Mouse (Mus musculus) liver, embryonic 14.5 days (tissue): ENCODE data around the gene Rgs9. TPM values are rescaled to one million over a fixed set of nuclear protein-coding genes. Genes with fewer than 3 reads are reported as not detected.

Experiments
- ATAC-seq: fragments of 200-750 bp; cut with Nextera tagmentation; 2 replicates; pipeline ENCODE4 v1.8.0; 2017; ENCODE audit warnings: moderate number of reproducible peaks, mild to moderate bottlenecking, moderate library complexity; ENCODE audit not compliant: insufficient read depth
- DNase-seq, 3 experiments: peaks; one replicate each; pipeline ENCODE4 v3.0.0-alpha.2; 2012 to 2013; ENCODE audit warnings: low read depth in 3 of 3, low spot score in 3 of 3
- H3K27ac ChIP-seq: fragments of 300-500 bp; sonication (generic); 2 replicates; pipeline ENCODE4 v1.5.1; 2014; ENCODE audit warnings: moderate library complexity, mild to moderate bottlenecking, control low read depth, inconsistent platforms
- H3K27me3 ChIP-seq: fragments of 300-500 bp; sonication (generic); 2 replicates; pipeline ENCODE4 v1.6.1; 2014; ENCODE audit warnings: mild to moderate bottlenecking, low read length, moderate library complexity; ENCODE audit not compliant: control insufficient read depth, insufficient read depth
- H3K36me3 ChIP-seq: fragments of 300-500 bp; sonication (generic); replicated peaks from 2 replicates; pipeline ENCODE4 v1.6.1; 2014; ENCODE audit warnings: low read depth; ENCODE audit not compliant: control insufficient read depth, insufficient read depth
- H3K4me1 ChIP-seq, 2 experiments: fragments of 200-500 bp in 1 of 2; fragments of 300-500 bp in 1 of 2; sonication (generic) in 1 of 2; replicated peaks; 2 replicates each; pipeline ENCODE4 v1.6.1; 2012 to 2014; ENCODE audit warnings: antibody characterized with exemption in 1 of 2, inconsistent platforms in 1 of 2, low read length in 1 of 2; ENCODE audit not compliant: control insufficient read depth in 2 of 2, insufficient read depth in 2 of 2
- H3K4me2 ChIP-seq: fragments of 300-500 bp; sonication (generic); 2 replicates; pipeline ENCODE4 v1.6.1; 2014; ENCODE audit warnings: low read depth, mild to moderate bottlenecking, control low read depth, moderate library complexity
- H3K4me3 ChIP-seq, 2 experiments: fragments of 200-500 bp in 1 of 2; fragments of 300-500 bp in 1 of 2; sonication (generic) in 1 of 2; 2 replicates each; pipeline ENCODE4 v1.5.1; 2012 to 2014; ENCODE audit warnings: low read depth in 2 of 2, low read length in 2 of 2, mild to moderate bottlenecking in 2 of 2, control low read depth in 1 of 2, inconsistent platforms in 1 of 2, moderate library complexity in 1 of 2; ENCODE audit not compliant: insufficient read depth in 1 of 2
- H3K9ac ChIP-seq: fragments of 300-500 bp; sonication (generic); replicated peaks from 2 replicates; pipeline ENCODE4 v1.6.1; 2014; ENCODE audit warnings: mild to moderate bottlenecking, control low read depth, moderate library complexity
- H3K9me3 ChIP-seq: fragments of 300-500 bp; sonication (generic); 2 replicates; pipeline ENCODE4 v1.6.1; 2016; ENCODE audit warnings: low read length, mixed read lengths; ENCODE audit not compliant: control insufficient read depth
- CTCF ChIP-seq: IDR thresholded peaks from 2 replicates; pipeline ENCODE4 v1.5.1; 2016; ENCODE audit warnings: antibody characterized with exemption, low read depth, control low read depth
- EP300 ChIP-seq: IDR thresholded peaks from 2 replicates; pipeline ENCODE4 v1.6.1; 2016; ENCODE audit warnings: antibody characterized with exemption, low read depth
- WGBS: fragments of 180-500 bp; shearing (Covaris S2); extraction: QIAGEN DNeasy Blood & Tissue Kit; methylation state at CpG from one replicate; pipeline ENCODE4 v1.1.7; 2014; ENCODE audit not compliant: insufficient replicate concordance; 5-methylcytosine and 5-hydroxymethylcytosine counted together
- polyA plus RNA-seq, 2 experiments: library from polyadenylated mRNA; depleted of rRNA in 1 of 2; stranded (reverse) in 1 of 2; unstranded in 1 of 2; fragments of >200 nt; fragmentation: Nextera tagmentation in 1 of 2; extraction: Ambion mirVana in 1 of 2; gene quantifications; 2 replicates each; pipeline versions ENCODE4 v1.2.1 to v1.2.3; 2012 to 2014

The Rgs9 gene
- polyA plus RNA-seq, 2 experiments: 0.09 TPM; not detected in 1

- Histone ChIP-seq H3K36me3 (no peaks in the 10 kb centered on the region), H3K27me3 (no peaks in the 10 kb centered on the region), H3K27ac (no peak overlapping the region), H3K4me2 (no peak overlapping the region), H3K9ac (no peak overlapping the region), H3K4me1 (no peaks in the 10 kb centered on the region), H3K4me3 (no peak overlapping the region), H3K9me3 (no peaks in the 10 kb centered on the region)
- 66% methylated on average over 1 of the region's 1 CpGs for WGBS
- TF ChIP-seq EP300 (no peak), CTCF (no peak)
- no peak for ATAC-seq
- no peak for DNase-seq
Observed at GRCm38 (mm10) chr11:109284811-109285210, 13.1 kb downstream of the Rgs9 start.

- no peaks in the 10 kb centered on the region for H3K4me1 ChIP-seq
- H3K9ac ChIP-seq: no peak overlapping the region
- no peaks in the 10 kb centered on the region for H3K27me3 ChIP-seq
- no peak overlapping the region for H3K27ac ChIP-seq
- WGBS: 55% methylated on average over 7 of the region's 7 CpGs
- no peak overlapping the region for H3K4me3 ChIP-seq
- H3K9me3 ChIP-seq: no peaks in the 10 kb centered on the region
- no peak for TF ChIP-seq EP300
- DNase-seq: no peak
- no peak overlapping the region for H3K4me2 ChIP-seq
- no peak for ATAC-seq
- H3K36me3 ChIP-seq: no peaks in the 10 kb centered on the region
Observed at GRCm38 (mm10) chr11:109278186-109278585, 19.7 kb downstream of the Rgs9 start.

- Histone ChIP-seq H3K27me3 (no peaks in the 10 kb centered on the region), H3K4me2 (no peak overlapping the region), H3K4me1 (peaks cover 0 to 7% of the 10 kb centered on the region in 2 experiments; a peak in 1 of 4 replicates), H3K36me3 (no peaks in the 10 kb centered on the region), H3K9me3 (no peaks in the 10 kb centered on the region), H3K27ac (no peak overlapping the region), H3K9ac (no peak overlapping the region), H3K4me3 (no peak overlapping the region)
- no peak for TF ChIP-seq CTCF
- no peak for TF ChIP-seq EP300
- no peak for DNase-seq
- no peak for ATAC-seq
- WGBS: 49% methylated on average over 9 of the region's 9 CpGs
Observed at GRCm38 (mm10) chr11:109271399-109271798, 26.5 kb downstream of the Rgs9 start.

- TF ChIP-seq EP300 (no peak), CTCF (no peak)
- H3K27ac ChIP-seq: no peak overlapping the region
- H3K4me3 ChIP-seq: no peak overlapping the region
- no peak overlapping the region for H3K4me2 ChIP-seq
- no peaks in the 10 kb centered on the region for H3K36me3 ChIP-seq
- ATAC-seq: no peak
- H3K4me1 ChIP-seq: peaks cover 0 to 7% of the 10 kb centered on the region in 2 experiments; a peak in 1 of 4 replicates
- WGBS: 33% methylated on average over 8 of the region's 8 CpGs
- no peak for DNase-seq
- no peak overlapping the region for H3K9ac ChIP-seq
- H3K27me3 ChIP-seq: no peaks in the 10 kb centered on the region
- H3K9me3 ChIP-seq: no peaks in the 10 kb centered on the region
Observed at GRCm38 (mm10) chr11:109270366-109270765, 27.6 kb downstream of the Rgs9 start.

GRCm38 (mm10) chr11:109269662-109270341 is 28.1 kb downstream of the Rgs9 start:
- Histone ChIP-seq H3K9ac (no peak overlapping the region), H3K36me3 (no peaks in the 10 kb centered on the region), H3K27me3 (no peaks in the 10 kb centered on the region), H3K4me1 (peaks cover 0 to 7% of the 10 kb centered on the region in 2 experiments; a peak in 1 of 4 replicates), H3K9me3 (no peaks in the 10 kb centered on the region), H3K27ac (no peak overlapping the region), H3K4me3 (no peak overlapping the region), H3K4me2 (no peak overlapping the region)
- ATAC-seq (peak; percentile 33; the same call in 1 of the 2 replicates), DNase-seq (no peak)
- TF ChIP-seq CTCF (no peak), EP300 (no peak)
- 16% methylated on average over 16 of the region's 16 CpGs for WGBS
